Mouse (Mus musculus): ENCODE results near the gene Trim67. TPM values are rescaled to one million over a fixed set of nuclear protein-coding genes. Genes with fewer than 3 reads are reported as not detected.

Trim67 gene
- polyA plus RNA-seq (2014; fragmentation: Nextera tagmentation; extraction: Ambion mirVana) = 35.8 and 39.4 TPM in 2 replicates

DNA sequence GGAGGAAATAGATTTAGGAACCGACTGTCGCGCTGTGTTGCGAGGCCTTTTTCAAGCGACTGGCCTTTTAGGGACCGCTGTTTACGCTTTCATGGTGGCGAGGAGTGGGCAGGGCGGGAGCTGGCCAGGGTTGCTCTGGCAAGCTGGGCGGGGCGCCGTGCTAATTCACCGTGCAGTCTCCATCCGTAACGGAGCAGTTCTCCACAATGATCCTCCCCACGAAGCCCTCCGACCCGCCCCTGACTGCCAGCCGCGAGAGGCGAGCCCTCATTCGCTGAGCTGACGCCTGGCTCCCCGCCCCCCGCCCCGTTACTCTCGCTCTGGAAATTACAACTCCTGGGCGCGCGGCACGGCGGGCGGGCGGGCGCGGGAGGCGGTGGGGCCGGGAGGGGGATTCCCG, at the start of gene Trim67:
TSS of gene Trim67 (plus strand) at position 385 of the 400 bp plus-strand sequence.
- Histone ChIP-seq H3K4me1 (replicated peaks; ENCODE audit: control insufficient read depth, insufficient read depth, low read length) (peaks cover 33% of the 10 kb centered on the region), H3K27ac (peak within 1 kb of the TSS; percentile 98), H3K9me3 (ENCODE audit: control insufficient read depth, low read length) (no peaks in the 10 kb centered on the region), H3K9ac (peak within 1 kb of the TSS; percentile 87), H3K4me3 (replicated peaks; ENCODE audit: low read length) (peak within 1 kb of the TSS; percentile 80), H3K27me3 (ENCODE audit: control insufficient read depth, insufficient read depth, low read length) (no peaks in the 10 kb centered on the region; the same call in 1 of the 2 replicates), H3K4me2 (replicated peaks) (peak within 1 kb of the TSS; percentile 87), H3K36me3 (replicated peaks; ENCODE audit: control insufficient read depth, insufficient read depth) (no peaks in the 10 kb centered on the region)
- peak; percentile 88 for DNase-seq (ENCODE audit: low spot score)
- peak; percentile 93 for ATAC-seq (ENCODE audit: low FRiP score)
- 0% methylated on average over 28 of the region's 39 CpGs for WGBS

DNA sequence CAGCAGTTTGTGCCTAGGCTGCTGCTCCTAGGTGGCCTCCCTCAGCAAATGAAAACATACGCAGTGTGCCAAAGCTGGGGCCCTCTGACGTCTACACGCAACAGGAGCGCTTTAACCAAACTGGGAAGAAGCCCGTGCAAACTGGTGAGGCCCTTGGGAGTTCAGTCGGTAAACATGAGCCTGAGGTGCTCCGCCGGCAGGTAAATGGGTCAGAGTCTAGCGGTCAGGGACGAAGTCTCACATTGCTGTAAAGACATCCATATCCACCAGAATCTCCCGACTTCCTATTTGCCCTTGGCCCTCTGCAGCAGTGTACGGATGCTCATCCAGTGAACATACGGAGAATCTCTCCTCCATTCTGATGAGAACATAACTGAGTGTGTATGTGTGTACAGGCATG, 46.2 kb upstream of the Trim67 start:
- ATAC-seq (ENCODE audit: low FRiP score) = no peak

DNA sequence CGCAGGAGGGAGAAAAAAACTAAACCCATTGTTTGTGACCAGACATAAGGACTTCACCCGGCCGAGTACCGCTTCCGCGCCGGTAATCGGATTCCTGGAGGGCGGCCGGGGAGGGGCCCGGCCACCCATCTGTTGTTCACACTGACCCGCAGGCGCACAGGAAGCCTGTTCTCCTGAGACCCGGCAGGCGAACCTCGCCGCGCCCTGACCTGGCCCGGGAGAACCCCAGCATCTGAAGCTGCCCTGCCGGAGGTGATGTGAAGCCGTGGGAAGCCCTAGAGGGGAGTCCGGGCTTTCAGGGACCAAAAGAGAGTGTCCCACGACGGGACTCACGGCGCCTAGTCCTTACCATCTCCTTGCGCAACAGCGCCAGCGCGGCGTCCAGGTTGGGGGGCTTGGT, 41.7 kb upstream of the Trim67 start:
- DNase-seq (ENCODE audit: low spot score) (no peak), ATAC-seq (ENCODE audit: low FRiP score) (no peak)
- peak overlapping the region; percentile 45 for H3K4me3 ChIP-seq (replicated peaks; ENCODE audit: low read length)
- peaks cover 7% of the 10 kb centered on the region; the same call in 1 of the 2 replicates for H3K4me1 ChIP-seq (replicated peaks; ENCODE audit: control insufficient read depth, insufficient read depth, low read length)
- no peak overlapping the region for H3K27ac ChIP-seq
- H3K36me3 ChIP-seq (replicated peaks; ENCODE audit: control insufficient read depth, insufficient read depth) = no peaks in the 10 kb centered on the region
- no peaks in the 10 kb centered on the region for H3K9me3 ChIP-seq (ENCODE audit: control insufficient read depth, low read length)
- peaks cover 44% of the 10 kb centered on the region for H3K27me3 ChIP-seq (ENCODE audit: control insufficient read depth, insufficient read depth, low read length)
- WGBS = under 1% methylated on average over 31 of the region's 31 CpGs
- peak overlapping the region; percentile 74 for H3K4me2 ChIP-seq (replicated peaks)
- peak overlapping the region; percentile 44 for H3K9ac ChIP-seq

More for the DNA sequence above, 46.2 kb upstream of the Trim67 start:
- Histone ChIP-seq H3K4me2 (replicated peaks) (no peak overlapping the region), H3K36me3 (replicated peaks; ENCODE audit: control insufficient read depth, insufficient read depth) (no peaks in the 10 kb centered on the region), H3K27me3 (ENCODE audit: control insufficient read depth, insufficient read depth, low read length) (peaks cover 25% of the 10 kb centered on the region), H3K27ac (no peak overlapping the region), H3K4me3 (replicated peaks; ENCODE audit: low read length) (no peak overlapping the region), H3K4me1 (replicated peaks; ENCODE audit: control insufficient read depth, insufficient read depth, low read length) (peaks cover 7% of the 10 kb centered on the region; the same call in 1 of the 2 replicates), H3K9me3 (ENCODE audit: control insufficient read depth, low read length) (no peaks in the 10 kb centered on the region), H3K9ac (no peak overlapping the region)
- 80% methylated on average over 13 of the region's 13 CpGs for WGBS
- DNase-seq (ENCODE audit: low spot score) = no peak

DNA sequence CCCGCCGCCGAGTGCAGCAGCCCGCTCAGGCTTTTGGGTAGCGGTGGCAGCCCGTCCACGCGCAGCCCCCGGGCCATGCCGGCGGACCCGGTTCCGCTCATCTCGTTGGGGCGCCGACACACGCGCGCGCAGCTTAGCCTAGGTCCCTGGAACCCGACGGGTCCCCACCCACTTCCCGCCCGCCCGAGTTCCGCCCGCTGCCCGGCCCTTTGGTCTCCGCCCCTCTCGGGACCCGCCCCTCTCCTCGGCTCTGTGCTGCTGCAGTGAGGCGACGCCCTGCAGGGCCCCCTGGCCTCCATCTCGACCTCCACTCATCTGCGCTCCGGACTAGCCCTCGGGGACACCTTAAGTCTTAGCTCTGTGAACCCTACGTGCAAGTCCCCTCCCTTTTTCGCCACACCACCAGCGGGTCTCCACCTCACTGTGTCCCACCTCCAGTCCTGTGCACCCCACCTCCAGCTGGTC, 41.2 kb upstream of the Trim67 start, which contains the start of gene Fam89a:
TSS of gene Fam89a (minus strand) at position 124 of the 465 bp plus-strand sequence.
- H3K4me1 ChIP-seq (replicated peaks; ENCODE audit: control insufficient read depth, insufficient read depth, low read length) = peaks cover 7% of the 10 kb centered on the region; the same call in 1 of the 2 replicates

DNA sequence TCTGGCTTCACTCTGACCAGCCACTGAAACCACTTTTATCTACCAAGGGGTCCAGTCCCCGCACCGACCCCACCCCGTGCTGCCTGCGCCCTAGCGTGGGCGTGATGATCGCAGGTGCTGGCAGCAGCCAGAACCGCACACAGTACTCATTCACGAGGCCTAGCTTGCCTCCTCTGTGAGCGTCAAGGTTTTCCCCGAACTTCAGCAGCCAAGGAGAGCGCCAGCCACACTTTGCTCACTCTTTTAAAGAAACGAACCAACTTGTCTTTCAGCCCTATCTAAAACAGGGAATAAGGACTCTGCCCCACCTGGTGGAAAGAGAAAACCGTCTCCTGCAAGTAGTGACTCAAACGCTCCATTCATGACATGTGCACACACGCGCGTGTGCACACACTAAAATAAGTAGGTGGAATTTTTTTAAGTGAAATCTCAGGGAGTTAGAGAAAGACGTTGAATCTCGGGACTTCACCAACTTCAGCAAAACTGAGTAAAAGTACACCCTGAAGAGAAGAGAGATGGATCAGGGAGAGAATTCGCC, 40.5 kb upstream of the Trim67 start:
- no peak for DNase-seq (ENCODE audit: low spot score)
- H3K9ac ChIP-seq = no peak overlapping the region
- peaks cover 44% of the 10 kb centered on the region for H3K27me3 ChIP-seq (ENCODE audit: control insufficient read depth, insufficient read depth, low read length)
- H3K4me2 ChIP-seq (replicated peaks) = peak overlapping the region; percentile 74; the same call in 1 of the 2 replicates
- no peak overlapping the region for H3K4me3 ChIP-seq (replicated peaks; ENCODE audit: low read length)
- 36% methylated on average over 21 of the region's 21 CpGs for WGBS
- no peak for ATAC-seq (ENCODE audit: low FRiP score)
- no peaks in the 10 kb centered on the region for H3K9me3 ChIP-seq (ENCODE audit: control insufficient read depth, low read length)
- no peaks in the 10 kb centered on the region for H3K36me3 ChIP-seq (replicated peaks; ENCODE audit: control insufficient read depth, insufficient read depth)
- H3K4me1 ChIP-seq (replicated peaks; ENCODE audit: control insufficient read depth, insufficient read depth, low read length) = peaks cover 7% of the 10 kb centered on the region; the same call in 1 of the 2 replicates
- H3K27ac ChIP-seq = no peak overlapping the region

More for the DNA sequence above, 41.2 kb upstream of the Trim67 start, which contains the start of gene Fam89a:
- peak within 1 kb of the TSS; percentile 44 for H3K9ac ChIP-seq
- peak within 1 kb of the TSS; percentile 74 for H3K4me2 ChIP-seq (replicated peaks)
- DNase-seq (ENCODE audit: low spot score) = no peak
- H3K27ac ChIP-seq = no peak within 1 kb of the TSS
- H3K9me3 ChIP-seq (ENCODE audit: control insufficient read depth, low read length) = no peaks in the 10 kb centered on the region
- under 1% methylated on average over 39 of the region's 41 CpGs for WGBS
- peak; percentile 27; the same call in 1 of the 2 replicates for ATAC-seq (ENCODE audit: low FRiP score)
- peaks cover 44% of the 10 kb centered on the region for H3K27me3 ChIP-seq (ENCODE audit: control insufficient read depth, insufficient read depth, low read length)
- no peaks in the 10 kb centered on the region for H3K36me3 ChIP-seq (replicated peaks; ENCODE audit: control insufficient read depth, insufficient read depth)
- peak within 1 kb of the TSS; percentile 45 for H3K4me3 ChIP-seq (replicated peaks; ENCODE audit: low read length)

DNA sequence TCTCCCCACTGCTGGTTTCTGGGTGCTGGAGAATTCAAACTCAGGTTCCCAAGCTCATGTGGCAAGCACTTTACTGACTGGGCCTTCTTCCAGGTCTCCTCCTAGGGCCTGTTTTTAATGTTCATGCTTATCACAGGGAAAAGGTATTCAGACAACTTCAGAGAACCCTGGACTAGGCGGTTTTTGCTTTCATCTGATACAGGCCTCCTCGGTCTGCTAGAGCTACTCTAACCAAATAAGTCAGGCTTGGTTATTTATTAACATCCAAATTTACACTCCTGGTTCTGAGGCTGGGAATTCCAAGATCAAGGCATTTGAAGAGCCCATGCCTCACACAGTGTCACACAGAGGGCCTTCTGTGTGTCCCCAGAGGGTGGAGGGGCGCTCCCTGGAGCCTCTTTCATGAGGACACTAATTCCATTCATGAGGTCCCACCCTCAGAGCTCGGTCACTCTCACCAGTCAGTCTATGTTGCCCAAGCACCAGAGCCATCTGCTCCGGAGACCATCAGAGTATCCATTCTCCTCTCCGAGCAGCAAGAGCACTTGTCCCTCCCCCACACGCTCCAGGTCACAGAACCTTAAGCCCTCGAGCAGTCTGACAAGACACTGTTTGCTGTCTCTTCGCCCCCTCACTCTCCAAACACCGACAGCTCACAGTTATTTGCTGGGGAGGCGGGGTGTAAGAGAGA, 38.6 kb upstream of the Trim67 start:
- no peak overlapping the region for H3K4me2 ChIP-seq (replicated peaks)
- H3K9ac ChIP-seq = no peak overlapping the region
- 25% methylated on average over 11 of the region's 11 CpGs for WGBS
- no peaks in the 10 kb centered on the region for H3K9me3 ChIP-seq (ENCODE audit: control insufficient read depth, low read length)
- ATAC-seq (ENCODE audit: low FRiP score) (no peak), DNase-seq (ENCODE audit: low spot score) (no peak)
- peaks cover 43% of the 10 kb centered on the region for H3K27me3 ChIP-seq (ENCODE audit: control insufficient read depth, insufficient read depth, low read length)
- H3K27ac ChIP-seq = no peak overlapping the region
- no peak overlapping the region for H3K4me3 ChIP-seq (replicated peaks; ENCODE audit: low read length)
- H3K36me3 ChIP-seq (replicated peaks; ENCODE audit: control insufficient read depth, insufficient read depth) = no peaks in the 10 kb centered on the region
- H3K4me1 ChIP-seq (replicated peaks; ENCODE audit: control insufficient read depth, insufficient read depth, low read length) = peaks cover 7% of the 10 kb centered on the region; the same call in 1 of the 2 replicates

DNA sequence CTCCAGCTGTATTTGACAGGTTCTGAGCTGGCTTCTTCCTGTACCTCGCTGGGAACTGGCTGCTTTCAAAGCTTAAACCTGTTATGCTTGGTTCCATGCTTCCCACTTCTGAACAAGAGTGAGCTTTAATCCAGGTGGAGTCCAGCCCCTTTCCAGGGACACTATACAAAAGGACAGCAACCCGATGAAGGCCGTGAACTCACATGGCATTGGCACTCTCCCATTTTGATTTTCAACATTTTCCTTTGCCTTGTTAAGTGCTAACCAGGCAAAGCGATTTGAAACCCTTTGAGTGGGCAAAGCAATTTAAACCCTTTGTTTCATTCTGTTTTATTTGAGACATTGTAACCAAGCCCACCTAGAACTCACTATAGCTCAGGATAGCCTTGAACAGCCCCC, 38.1 kb upstream of the Trim67 start:
- Histone ChIP-seq H3K4me1 (replicated peaks; ENCODE audit: control insufficient read depth, insufficient read depth, low read length) (peaks cover 7% of the 10 kb centered on the region; the same call in 1 of the 2 replicates), H3K4me2 (replicated peaks) (no peak overlapping the region), H3K27ac (no peak overlapping the region), H3K36me3 (replicated peaks; ENCODE audit: control insufficient read depth, insufficient read depth) (no peaks in the 10 kb centered on the region), H3K27me3 (ENCODE audit: control insufficient read depth, insufficient read depth, low read length) (peaks cover 38% of the 10 kb centered on the region), H3K9ac (no peak overlapping the region), H3K9me3 (ENCODE audit: control insufficient read depth, low read length) (no peaks in the 10 kb centered on the region), H3K4me3 (replicated peaks; ENCODE audit: low read length) (no peak overlapping the region)
- no peak for ATAC-seq (ENCODE audit: low FRiP score)
- DNase-seq (ENCODE audit: low spot score) = no peak
- WGBS = 48% methylated on average over 4 of the region's 4 CpGs

DNA sequence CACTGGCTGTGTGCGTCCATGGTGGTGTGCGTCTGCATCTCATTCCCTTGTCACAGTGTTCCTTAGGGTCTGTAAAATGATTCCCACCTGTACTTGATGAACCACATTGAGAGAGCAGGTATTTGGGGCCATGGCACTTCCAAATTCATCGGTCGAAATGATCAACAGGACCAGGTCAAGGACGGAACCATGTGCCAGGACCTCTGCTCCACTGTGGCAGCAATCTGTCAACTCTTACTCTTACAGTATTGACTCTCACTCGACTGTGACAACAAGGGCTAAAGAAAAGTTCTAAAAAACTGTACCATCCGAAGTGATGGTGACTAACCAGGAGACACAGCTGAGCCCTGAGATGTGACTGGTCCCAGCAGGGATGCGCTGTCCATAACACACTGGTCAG, 37.4 kb upstream of the Trim67 start:
- WGBS = 87% methylated on average over 8 of the region's 8 CpGs
- H3K27me3 ChIP-seq (ENCODE audit: control insufficient read depth, insufficient read depth, low read length) = peaks cover 31% of the 10 kb centered on the region
- no peak overlapping the region for H3K9ac ChIP-seq
- DNase-seq (ENCODE audit: low spot score) (no peak), ATAC-seq (ENCODE audit: low FRiP score) (no peak)
- H3K9me3 ChIP-seq (ENCODE audit: control insufficient read depth, low read length) = no peaks in the 10 kb centered on the region
- peaks cover 7% of the 10 kb centered on the region; the same call in 1 of the 2 replicates for H3K4me1 ChIP-seq (replicated peaks; ENCODE audit: control insufficient read depth, insufficient read depth, low read length)
- no peak overlapping the region for H3K4me3 ChIP-seq (replicated peaks; ENCODE audit: low read length)
- H3K36me3 ChIP-seq (replicated peaks; ENCODE audit: control insufficient read depth, insufficient read depth) = no peaks in the 10 kb centered on the region
- H3K27ac ChIP-seq = no peak overlapping the region
- no peak overlapping the region for H3K4me2 ChIP-seq (replicated peaks)

DNA sequence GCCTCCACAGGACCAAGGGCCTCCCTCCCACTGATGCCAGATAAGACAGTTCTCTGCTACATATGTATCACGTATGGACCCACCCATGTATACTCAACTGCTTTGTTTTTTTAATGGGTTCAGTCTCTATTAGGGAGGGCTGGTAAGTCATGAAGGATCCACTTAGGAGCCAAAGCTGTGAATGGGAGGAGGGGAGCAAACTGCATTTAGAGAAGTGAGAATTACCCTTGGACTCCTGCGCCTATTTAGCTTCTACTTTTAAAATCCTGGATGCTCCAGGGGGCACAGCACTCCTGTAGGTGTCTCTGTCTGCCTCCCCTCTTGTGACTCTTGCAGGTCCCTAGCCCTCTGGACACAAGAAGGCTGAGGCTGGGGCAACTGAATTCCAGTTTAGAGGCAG, 36.7 kb upstream of the Trim67 start:
- DNase-seq (ENCODE audit: low spot score) (no peak), ATAC-seq (ENCODE audit: low FRiP score) (no peak)
- H3K4me3 ChIP-seq (replicated peaks; ENCODE audit: low read length) = no peak overlapping the region
- no peaks in the 10 kb centered on the region for H3K9me3 ChIP-seq (ENCODE audit: control insufficient read depth, low read length)
- 72% methylated on average over 2 of the region's 2 CpGs for WGBS
- no peaks in the 10 kb centered on the region for H3K36me3 ChIP-seq (replicated peaks; ENCODE audit: control insufficient read depth, insufficient read depth)
- H3K27ac ChIP-seq = no peak overlapping the region
- H3K4me1 ChIP-seq (replicated peaks; ENCODE audit: control insufficient read depth, insufficient read depth, low read length) = peaks cover 5% of the 10 kb centered on the region; the same call in 1 of the 2 replicates
- H3K9ac ChIP-seq = no peak overlapping the region
- peaks cover 24% of the 10 kb centered on the region for H3K27me3 ChIP-seq (ENCODE audit: control insufficient read depth, insufficient read depth, low read length)
- H3K4me2 ChIP-seq (replicated peaks) = no peak overlapping the region

Measured in hindbrain, embryonic 14.5 days (tissue).